Mouse (Mus musculus): ENCODE results near the gene Ndufa10.

- no peak for TF ChIP-seq EP300 (IDR thresholded peaks at IDR 0.05; ENCODE audit: low read depth)
- no peak for TF ChIP-seq CTCF (IDR thresholded peaks at IDR 0.05; ENCODE audit: low read depth)
Measured at GRCm38 (mm10) chr1:92519046-92519445, 45.4 kb upstream of the Ndufa10 start.
